Mouse (Mus musculus) lung, postnatal 0 days (tissue): ENCODE measurements at regions not wholly inside any gene's neighbourhood (a gene's known extent, or its start where the extent isn't known, plus 50 kb on each side); places are given as distances from the start of the nearest gene placed in this dataset.

Experiments
- CTCF ChIP-seq: IDR thresholded peaks from 2 replicates; pipeline ENCODE4 v1.5.1; 2016; ENCODE audit warnings: antibody characterized with exemption, mild to moderate bottlenecking
- EP300 ChIP-seq: IDR thresholded peaks from 2 replicates; pipeline ENCODE4 v1.6.1; 2016; ENCODE audit warnings: antibody characterized with exemption, mild to moderate bottlenecking, control low read depth

- TF ChIP-seq CTCF (no peak), EP300 (no peak)
Observed at GRCm38 (mm10) chr3:49586531-49587168, 170.5 kb downstream of the Pcdh18 start.
